Mouse (Mus musculus): ENCODE measurements around the gene Pogz.

- TF ChIP-seq CTCF (IDR thresholded peaks at IDR 0.05; ENCODE audit: low read depth), result no peak
- TF ChIP-seq EP300 (IDR thresholded peaks at IDR 0.05; ENCODE audit: low read depth), result no peak
Measured at GRCm38 (mm10) chr3:94804976-94805375, 32.4 kb upstream of the Pogz start.
